Mouse (Mus musculus): ENCODE measurements at regions not wholly inside any gene's neighbourhood (a gene's known extent, or its start where the extent isn't known, plus 50 kb on each side); places are given as distances from the start of the nearest gene placed in this dataset.
A peak's percentile ranks its signal among the peaks of the same experiment; 100 is the strongest.

GRCm38 (mm10) chr16:71952879-71953406 is 355.2 kb upstream of the Robo1 start:
- Histone ChIP-seq H3K27me3 (ENCODE audit: insufficient read depth, low read length) (no peaks in the 10 kb centered on the region), H3K9me3 (ENCODE audit: low read depth, low read length) (no peaks in the 10 kb centered on the region), H3K27ac (ENCODE audit: low read depth) (peak overlapping the region; percentile 50), H3K4me3 (ENCODE audit: low read depth, low read length) (no peak overlapping the region), H3K36me3 (ENCODE audit: insufficient read depth) (no peaks in the 10 kb centered on the region), H3K9ac (no peak overlapping the region), H3K4me2 (no peak overlapping the region), H3K4me1 (ENCODE audit: insufficient read depth) (peaks cover 5% of the 10 kb centered on the region; the same call in 1 of the 2 replicates)
- WGBS = 44% methylated on average over 2 of the region's 2 CpGs
- ATAC-seq (ENCODE audit: insufficient read depth) (peak; percentile 89; the same call in 1 of the 2 replicates), DNase-seq (peak; percentile 77)
- no peak for TF ChIP-seq CTCF (IDR thresholded peaks at IDR 0.05; ENCODE audit: low read depth)

GRCm38 (mm10) chr16:71963579-71963978 is 344.5 kb upstream of the Robo1 start:
- peak; percentile 35; the same call in 1 of the 2 replicates for ATAC-seq (ENCODE audit: insufficient read depth)
- Histone ChIP-seq H3K27ac (ENCODE audit: low read depth) (no peak overlapping the region), H3K4me2 (no peak overlapping the region), H3K9me3 (ENCODE audit: low read depth, low read length) (no peaks in the 10 kb centered on the region), H3K27me3 (ENCODE audit: insufficient read depth, low read length) (no peaks in the 10 kb centered on the region), H3K4me3 (ENCODE audit: low read depth, low read length) (no peak overlapping the region), H3K9ac (no peak overlapping the region), H3K4me1 (ENCODE audit: insufficient read depth) (no peaks in the 10 kb centered on the region), H3K36me3 (ENCODE audit: insufficient read depth) (no peaks in the 10 kb centered on the region)
- peak; percentile 41 for DNase-seq
- no peak for TF ChIP-seq CTCF (IDR thresholded peaks at IDR 0.05; ENCODE audit: low read depth)

- H3K9me3 ChIP-seq (ENCODE audit: low read depth, low read length) = no peaks in the 10 kb centered on the region
- no peak overlapping the region for H3K4me3 ChIP-seq (ENCODE audit: low read depth, low read length)
- no peak for DNase-seq
- no peak for TF ChIP-seq CTCF (IDR thresholded peaks at IDR 0.05; ENCODE audit: low read depth)
- H3K27me3 ChIP-seq (ENCODE audit: insufficient read depth, low read length) = no peaks in the 10 kb centered on the region
- ATAC-seq (ENCODE audit: insufficient read depth) = no peak
- no peaks in the 10 kb centered on the region for H3K36me3 ChIP-seq (ENCODE audit: insufficient read depth)
- 63% methylated on average over 2 of the region's 2 CpGs for WGBS
- no peak overlapping the region for H3K4me2 ChIP-seq
- H3K4me1 ChIP-seq (ENCODE audit: insufficient read depth) = no peaks in the 10 kb centered on the region
- no peak overlapping the region for H3K27ac ChIP-seq (ENCODE audit: low read depth)
- H3K9ac ChIP-seq = no peak overlapping the region
Observed at GRCm38 (mm10) chr16:71973811-71974210, 334.3 kb upstream of the Robo1 start.

- DNase-seq (no peak), ATAC-seq (ENCODE audit: insufficient read depth) (no peak)
- Histone ChIP-seq H3K4me1 (ENCODE audit: insufficient read depth) (no peaks in the 10 kb centered on the region), H3K36me3 (ENCODE audit: insufficient read depth) (no peaks in the 10 kb centered on the region), H3K9ac (no peak overlapping the region), H3K4me2 (no peak overlapping the region), H3K27me3 (ENCODE audit: insufficient read depth, low read length) (no peaks in the 10 kb centered on the region), H3K27ac (ENCODE audit: low read depth) (no peak overlapping the region), H3K9me3 (ENCODE audit: low read depth, low read length) (no peaks in the 10 kb centered on the region), H3K4me3 (ENCODE audit: low read depth, low read length) (no peak overlapping the region)
- TF ChIP-seq CTCF (IDR thresholded peaks at IDR 0.05; ENCODE audit: low read depth) = no peak
- 87% methylated on average over 3 of the region's 3 CpGs for WGBS
Observed at GRCm38 (mm10) chr16:71997634-71998278, 310.4 kb upstream of the Robo1 start.

- Histone ChIP-seq H3K9ac (peak overlapping the region; percentile 32; the same call in 1 of the 2 replicates), H3K9me3 (ENCODE audit: low read depth, low read length) (no peaks in the 10 kb centered on the region), H3K4me3 (ENCODE audit: low read depth, low read length) (peak overlapping the region; percentile 42), H3K27ac (ENCODE audit: low read depth) (no peak overlapping the region), H3K4me2 (peak overlapping the region; percentile 73), H3K36me3 (ENCODE audit: insufficient read depth) (no peaks in the 10 kb centered on the region), H3K4me1 (ENCODE audit: insufficient read depth) (no peaks in the 10 kb centered on the region), H3K27me3 (ENCODE audit: insufficient read depth, low read length) (peaks cover 16% of the 10 kb centered on the region)
- WGBS = 2% methylated on average over 27 of the region's 27 CpGs
- peak; percentile 83 for ATAC-seq (ENCODE audit: insufficient read depth)
- DNase-seq = peak; percentile 65
- TF ChIP-seq CTCF (IDR thresholded peaks at IDR 0.05; ENCODE audit: low read depth) = peak; percentile 30; the same call in 1 of the 2 replicates
Observed at GRCm38 (mm10) chr16:72027404-72028215, 280.5 kb upstream of the Robo1 start.

GRCm38 (mm10) chr16:72028216-72028610 is 279.9 kb upstream of the Robo1 start:
- Histone ChIP-seq H3K4me3 (ENCODE audit: low read depth, low read length) (peak overlapping the region; percentile 42), H3K36me3 (ENCODE audit: insufficient read depth) (no peaks in the 10 kb centered on the region), H3K27me3 (ENCODE audit: insufficient read depth, low read length) (peaks cover 16% of the 10 kb centered on the region), H3K4me1 (ENCODE audit: insufficient read depth) (no peaks in the 10 kb centered on the region), H3K9me3 (ENCODE audit: low read depth, low read length) (no peaks in the 10 kb centered on the region), H3K4me2 (peak overlapping the region; percentile 73), H3K9ac (peak overlapping the region; percentile 32; the same call in 1 of the 2 replicates), H3K27ac (ENCODE audit: low read depth) (no peak overlapping the region)
- DNase-seq (no peak), ATAC-seq (ENCODE audit: insufficient read depth) (peak; percentile 9; the same call in 1 of the 2 replicates)
- TF ChIP-seq CTCF (IDR thresholded peaks at IDR 0.05; ENCODE audit: low read depth) = no peak
- 9% methylated on average over 6 of the region's 6 CpGs for WGBS

- no peak for TF ChIP-seq CTCF (IDR thresholded peaks at IDR 0.05; ENCODE audit: low read depth)
- Histone ChIP-seq H3K27ac (ENCODE audit: low read depth) (no peak overlapping the region), H3K9ac (peak overlapping the region; percentile 31; the same call in 1 of the 2 replicates), H3K4me3 (ENCODE audit: low read depth, low read length) (peak overlapping the region; percentile 42), H3K27me3 (ENCODE audit: insufficient read depth, low read length) (peaks cover 16% of the 10 kb centered on the region), H3K4me1 (ENCODE audit: insufficient read depth) (no peaks in the 10 kb centered on the region), H3K36me3 (ENCODE audit: insufficient read depth) (no peaks in the 10 kb centered on the region), H3K9me3 (ENCODE audit: low read depth, low read length) (no peaks in the 10 kb centered on the region), H3K4me2 (peak overlapping the region; percentile 73)
- under 1% methylated on average over 18 of the region's 18 CpGs for WGBS
- DNase-seq (peak; percentile 28), ATAC-seq (ENCODE audit: insufficient read depth) (no peak)
Observed at GRCm38 (mm10) chr16:72028798-72029197, 279.3 kb upstream of the Robo1 start.

All from lung, embryonic 14.5 days (tissue).